Comparison of ENCODE assay signal across 8 mouse cellular contexts in genomic region chr9:72807420-72808005, GRCm38 (mm10). TPM values are rescaled to one million over a fixed set of nuclear protein-coding genes. Genes with fewer than 3 reads are reported as not detected.
DNase-seq lines count a peak whose midpoint lies in the region; ATAC-seq and TF ChIP-seq lines count a peak whose summit lies in the region.

No protein-coding gene starts in this region.

- no peak for TF ChIP-seq CTCF in cortical plate, adult 2 months (IDR thresholded peaks at IDR 0.05; ENCODE audit: extremely low read depth, insufficient read depth, low read length)
- TF ChIP-seq CTCF in liver, adult 2 months (IDR thresholded peaks at IDR 0.05; ENCODE audit: low read depth, low read length), result no peak

- H3K4me1 ChIP-seq in cortical plate, adult 2 months (ENCODE audit: control insufficient read depth, insufficient read depth, low read length), result no peaks in the 10 kb centered on the region
- no peaks in the 10 kb centered on the region; the same call in 1 of the 2 replicates for H3K4me1 ChIP-seq in liver, adult 2 months (ENCODE audit: control insufficient read depth, insufficient read depth, low read length)
- H3K4me1 ChIP-seq in neural tube, embryonic 15.5 days, result peaks cover 20% of the 10 kb centered on the region

- peak overlapping the region; percentile 100 for H3K4me2 ChIP-seq in neural tube, embryonic 15.5 days

- H3K79me2 ChIP-seq in liver, adult 2 months (ENCODE audit: control insufficient read depth, insufficient read depth, low read length), result no peaks in the 10 kb centered on the region

- peak overlapping the region; percentile 41; the same call in 1 of the 2 replicates for H3K9ac ChIP-seq in liver, adult 2 months (ENCODE audit: low read depth, low read length)
- peak overlapping the region; percentile 81 for H3K9ac ChIP-seq in neural tube, embryonic 15.5 days (replicated peaks)

- H3K9me3 ChIP-seq in neural tube, embryonic 15.5 days (replicated peaks), result no peaks in the 10 kb centered on the region

- no peak for TF ChIP-seq POLR2A in cortical plate, adult 2 months (IDR thresholded peaks at IDR 0.05; ENCODE audit: extremely low read depth, insufficient read depth, low read length)
- TF ChIP-seq POLR2A in liver, adult 2 months (IDR thresholded peaks at IDR 0.05; ENCODE audit: extremely low read depth, insufficient read depth, low read length), result no peak

- H3K27ac ChIP-seq in cortical plate, adult 2 months (ENCODE audit: insufficient read depth, low read length), result peak overlapping the region; percentile 97
- no peak overlapping the region for H3K27ac ChIP-seq in liver, adult 2 months (replicated peaks; ENCODE audit: insufficient read depth, low read depth, low read length)
- peak overlapping the region; percentile 77 for H3K27ac ChIP-seq in neural tube, embryonic 15.5 days (replicated peaks)

- peak overlapping the region; percentile 83 for H3K4me3 ChIP-seq in cortical plate, adult 2 months (ENCODE audit: insufficient read depth, low read length)
- H3K4me3 ChIP-seq in liver, adult 2 months (ENCODE audit: insufficient read depth, low read depth, low read length), result peak overlapping the region; percentile 54
- peak overlapping the region; percentile 82 for H3K4me3 ChIP-seq in neural tube, embryonic 15.5 days (replicated peaks)

- DNase-seq in urinary bladder, postnatal 25 days (ENCODE audit: low spot score), result peak; percentile 8
- DNase-seq in urinary bladder, postnatal 10 days (ENCODE audit: low spot score), result no peak
- DNase-seq in heart, adult 18-20 months, result peak; percentile 15 to 28
- DNase-seq in kidney, postnatal 10 days, result peak; percentile 76
- DNase-seq in liver, adult 2 months (ENCODE audit: extremely low read depth, low read depth, low spot score), result no peak
- DNase-seq in thymus, postnatal 36 days, result peak; percentile 59 to 68

- H3K27me3 ChIP-seq in liver, adult 2 months (ENCODE audit: control insufficient read depth, insufficient read depth, low read length), result peaks cover 8% of the 10 kb centered on the region
- H3K27me3 ChIP-seq in neural tube, embryonic 15.5 days (replicated peaks), result peaks cover 7% of the 10 kb centered on the region

- under 1% methylated on average over 52 of the region's 52 CpGs for WGBS in liver, adult 2 months
- 0% methylated on average over 29 of the region's 52 CpGs for WGBS in neural tube, embryonic 15.5 days

- peak; percentile 91 for ATAC-seq in neural tube, embryonic 15.5 days (ENCODE audit: low FRiP score)

- no peaks in the 10 kb centered on the region for H3K36me3 ChIP-seq in liver, adult 2 months (ENCODE audit: control insufficient read depth, insufficient read depth, low read length)
- no peaks in the 10 kb centered on the region for H3K36me3 ChIP-seq in neural tube, embryonic 15.5 days

RNA-seq across cellular contexts. Expression of gene Prtg, which starts 0.8 kb away (rescaled TPM):
- polyA plus RNA-seq in cortical plate, adult 2 months (2012; rRNA removed), result 0.84 and 0.93 TPM in 2 replicates
- total RNA-seq in heart, adult 18-20 months (2021), result under 1 TPM in 1 of 2 experiments, not detected in 1; 0.02 TPM
- under 0.01 and 0.07 TPM in 2 replicates for total RNA-seq in liver, adult 2 months (2014; rRNA removed)
- polyA plus RNA-seq in liver, adult 2 months (2012; rRNA removed), result 0.21 TPM in 1 of 2 replicates, not detected in the other
- 0.52 and 0.61 TPM in 2 replicates for polyA plus RNA-seq in neural tube, embryonic 15.5 days (2015; fragmentation: Nextera tagmentation; extraction: Ambion mirVana)

Comparison
In these comparisons a context has a peak if more than half of its experiments do, and no peak if none do; other contexts are left out.
1. DNase-seq: peak in urinary bladder, postnatal 25 days (single experiment), heart, adult 18-20 months (2 of 2), kidney, postnatal 10 days (single experiment) and thymus, postnatal 36 days (2 of 2); none in urinary bladder, postnatal 10 days (single experiment) and liver, adult 2 months (single experiment).
2. Peak in every context shown above with its lines, with median percentiles within 50 percentile points of each other: H3K4me3 ChIP-seq.